Mouse (Mus musculus) heart, adult 2 months (tissue): ENCODE measurements at regions not wholly inside any gene's neighbourhood (a gene's known extent, or its start where the extent isn't known, plus 50 kb on each side); places are given as distances from the start of the nearest gene placed in this dataset.

ENCODE experiments used
- CTCF ChIP-seq: fragments of 200-600 bp; IDR thresholded peaks from 2 replicates; pipeline ENCODE4 v1.8.1; 2022; ENCODE audit warnings: antibody characterized with exemption, mild to moderate bottlenecking, moderate library complexity
- EP300 ChIP-seq: fragments of 200-500 bp; IDR thresholded peaks from 2 replicates; pipeline ENCODE4 v1.6.1; 2011; ENCODE audit warnings: low read depth, low read length, control low read depth; ENCODE audit not compliant: insufficient read depth
- POLR2A ChIP-seq: fragments of 200-500 bp; IDR thresholded peaks from 2 replicates; pipeline ENCODE4 v1.6.1; 2011; ENCODE audit warnings: mild to moderate bottlenecking, low read depth, low read length, control low read depth; ENCODE audit not compliant: insufficient read depth

GRCm38 (mm10) chr8:37056376-37056775, 63.0 kb downstream of the AI429214 start:
- TF ChIP-seq EP300 (no peak), POLR2A (no peak), CTCF (no peak)
